Mouse (Mus musculus) heart, embryonic 11.5 days (tissue): ENCODE data around the gene Trip10. TPM values are rescaled to one million over a fixed set of nuclear protein-coding genes. Genes with fewer than 3 reads are reported as not detected.

ENCODE experiments used
- ATAC-seq: fragments of 200-750 bp; cut with Nextera tagmentation; replicated peaks from 2 replicates; pipeline ENCODE4 v1.8.0; 2017; ENCODE audit warnings: moderate library complexity; ENCODE audit not compliant: insufficient number of reproducible peaks, low FRiP score, low TSS enrichment
- H3K27ac ChIP-seq: fragments of 300-500 bp; sonication (generic); 2 replicates; pipeline ENCODE4 v1.5.1; 2014; ENCODE audit warnings: mild to moderate bottlenecking, low read depth, low read length
- H3K27me3 ChIP-seq: fragments of 300-500 bp; sonication (generic); 2 replicates; pipeline ENCODE4 v1.6.1; 2014; ENCODE audit warnings: mild to moderate bottlenecking, low read length, mixed read lengths; ENCODE audit not compliant: control insufficient read depth, insufficient read depth
- H3K36me3 ChIP-seq: fragments of 300-500 bp; sonication (generic); 2 replicates; pipeline ENCODE4 v1.6.1; 2014; ENCODE audit warnings: mild to moderate bottlenecking, low read length, moderate library complexity, mixed read lengths; ENCODE audit not compliant: control insufficient read depth, insufficient read depth
- H3K4me1 ChIP-seq: fragments of 300-500 bp; sonication (generic); 2 replicates; pipeline ENCODE4 v1.6.1; 2014; ENCODE audit warnings: low read length; ENCODE audit not compliant: control insufficient read depth, insufficient read depth
- H3K4me2 ChIP-seq: fragments of 300-500 bp; sonication (generic); 2 replicates; pipeline ENCODE4 v1.6.1; 2014; ENCODE audit warnings: mild to moderate bottlenecking, moderate library complexity
- H3K4me3 ChIP-seq: fragments of 300-500 bp; sonication (generic); 2 replicates; pipeline ENCODE4 v1.5.1; 2014; ENCODE audit warnings: low read depth, low read length
- H3K9ac ChIP-seq: fragments of 300-500 bp; sonication (generic); 2 replicates; pipeline ENCODE4 v1.6.1; 2014; ENCODE audit warnings: mild to moderate bottlenecking, low read depth, low read length, moderate library complexity
- H3K9me3 ChIP-seq: fragments of 300-500 bp; sonication (generic); replicated peaks from 2 replicates; pipeline ENCODE4 v1.6.1; 2016; ENCODE audit warnings: low read length; ENCODE audit not compliant: control insufficient read depth
- WGBS: fragments of 180-500 bp; shearing (Covaris S2); extraction: QIAGEN DNeasy Blood & Tissue Kit; methylation state at CpG from one replicate; pipeline ENCODE4 v1.1.7; 2014; ENCODE audit not compliant: insufficient replicate concordance; 5-methylcytosine and 5-hydroxymethylcytosine counted together
- polyA plus RNA-seq: library from polyadenylated mRNA; unstranded; fragments of >200 nt; fragmentation: Nextera tagmentation; extraction: Ambion mirVana; gene quantifications from 2 replicates; pipeline ENCODE4 v1.2.1, GENCODE M21; 2014

The Trip10 gene
- polyA plus RNA-seq, 1 experiment from 2014 or later: 35.1 TPM

GRCm38 (mm10) chr17:57264972-57265945, 16.0 kb downstream of the Trip10 start:
- H3K9me3 ChIP-seq: no peaks in the 10 kb centered on the region
- peaks cover 18% of the 10 kb centered on the region for H3K36me3 ChIP-seq
- peak overlapping the region; percentile 31 for H3K4me2 ChIP-seq
- WGBS: 21% methylated on average over 22 of the region's 22 CpGs
- 0 out of 2 replicates have a peak, but pooled peaks cover 3% of the 10 kb centered on the region for H3K4me1 ChIP-seq
- peak; percentile 47; the same call in 1 of the 2 replicates for ATAC-seq
- no peak overlapping the region for H3K9ac ChIP-seq
- H3K27me3 ChIP-seq: no peaks in the 10 kb centered on the region
- no peak overlapping the region for H3K4me3 ChIP-seq
- no peak overlapping the region for H3K27ac ChIP-seq

- no peak overlapping the region for H3K4me2 ChIP-seq
- H3K36me3 ChIP-seq: peaks cover 7% of the 10 kb centered on the region
- no peak for ATAC-seq
- no peak overlapping the region for H3K27ac ChIP-seq
- no peak overlapping the region for H3K4me3 ChIP-seq
- 0 out of 2 replicates have a peak, but pooled peaks cover 3% of the 10 kb centered on the region for H3K4me1 ChIP-seq
- 86% methylated on average over 6 of the region's 6 CpGs for WGBS
- H3K27me3 ChIP-seq: no peaks in the 10 kb centered on the region
- H3K9ac ChIP-seq: no peak overlapping the region
- H3K9me3 ChIP-seq: no peaks in the 10 kb centered on the region
These were observed 18.4 kb downstream of the Trip10 start for GRCm38 (mm10) chr17:57267556-57268126.

GRCm38 (mm10) chr17:57271301-57271700, 22.0 kb downstream of the Trip10 start:
- H3K4me1 ChIP-seq: peaks cover 12% of the 10 kb centered on the region
- ATAC-seq: no peak
- 58% methylated on average over 9 of the region's 9 CpGs for WGBS
- H3K9me3 ChIP-seq: no peaks in the 10 kb centered on the region
- H3K27ac ChIP-seq: no peak overlapping the region
- H3K9ac ChIP-seq: no peak overlapping the region
- no peaks in the 10 kb centered on the region for H3K36me3 ChIP-seq
- H3K4me3 ChIP-seq: no peak overlapping the region
- peaks cover 17% of the 10 kb centered on the region for H3K27me3 ChIP-seq
- no peak overlapping the region for H3K4me2 ChIP-seq

- 37% methylated on average over 7 of the region's 7 CpGs for WGBS
- no peaks in the 10 kb centered on the region for H3K9me3 ChIP-seq
- H3K27me3 ChIP-seq: peaks cover 25% of the 10 kb centered on the region
- no peak overlapping the region for H3K27ac ChIP-seq
- no peak overlapping the region for H3K4me2 ChIP-seq
- H3K9ac ChIP-seq: no peak overlapping the region
- no peak overlapping the region for H3K4me3 ChIP-seq
- H3K36me3 ChIP-seq: no peaks in the 10 kb centered on the region
- H3K4me1 ChIP-seq: peaks cover 12% of the 10 kb centered on the region
- ATAC-seq: no peak
These were observed 24.6 kb downstream of the Trip10 start for GRCm38 (mm10) chr17:57273846-57274245.

GRCm38 (mm10) chr17:57274686-57275085, 25.4 kb downstream of the Trip10 start:
- ATAC-seq: no peak
- Histone ChIP-seq H3K27ac (no peak overlapping the region), H3K4me2 (peak overlapping the region; percentile 82), H3K4me3 (peak overlapping the region; percentile 56), H3K27me3 (peaks cover 31% of the 10 kb centered on the region), H3K9ac (0 out of 2 replicates have a peak overlapping the region, but pooled peaks have one; percentile 52), H3K4me1 (peaks cover 12% of the 10 kb centered on the region), H3K9me3 (no peaks in the 10 kb centered on the region), H3K36me3 (no peaks in the 10 kb centered on the region)
- 5% methylated on average over 15 of the region's 15 CpGs for WGBS

- Histone ChIP-seq H3K9me3 (no peaks in the 10 kb centered on the region), H3K4me2 (peak overlapping the region; percentile 82), H3K4me1 (peaks cover 12% of the 10 kb centered on the region), H3K27me3 (peaks cover 31% of the 10 kb centered on the region), H3K4me3 (peak overlapping the region; percentile 56), H3K9ac (peak overlapping the region; percentile 52; the same call in 1 of the 2 replicates), H3K27ac (no peak overlapping the region), H3K36me3 (no peaks in the 10 kb centered on the region)
- ATAC-seq: peak; percentile 80
- under 1% methylated on average over 53 of the region's 53 CpGs for WGBS
These were observed 26.1 kb downstream of the Trip10 start for GRCm38 (mm10) chr17:57275111-57275996.

GRCm38 (mm10) chr17:57275997-57276351, 26.7 kb downstream of the Trip10 start:
- Histone ChIP-seq H3K27me3 (peaks cover 31% of the 10 kb centered on the region), H3K4me1 (peaks cover 12% of the 10 kb centered on the region), H3K36me3 (no peaks in the 10 kb centered on the region), H3K9ac (no peak overlapping the region), H3K27ac (no peak overlapping the region), H3K4me3 (peak overlapping the region; percentile 56), H3K4me2 (peak overlapping the region; percentile 82), H3K9me3 (no peaks in the 10 kb centered on the region)
- 3% methylated on average over 13 of the region's 13 CpGs for WGBS
- ATAC-seq: peak; percentile 50; the same call in 1 of the 2 replicates

- H3K4me3 ChIP-seq: peak overlapping the region; percentile 56
- peak overlapping the region; percentile 1; the same call in 1 of the 2 replicates for H3K9ac ChIP-seq
- no peaks in the 10 kb centered on the region for H3K36me3 ChIP-seq
- peaks cover 31% of the 10 kb centered on the region for H3K27me3 ChIP-seq
- 1% methylated on average over 20 of the region's 20 CpGs for WGBS
- H3K9me3 ChIP-seq: no peaks in the 10 kb centered on the region
- peaks cover 12% of the 10 kb centered on the region for H3K4me1 ChIP-seq
- H3K27ac ChIP-seq: no peak overlapping the region
- ATAC-seq: no peak
- H3K4me2 ChIP-seq: peak overlapping the region; percentile 82
These were observed 27.4 kb downstream of the Trip10 start for GRCm38 (mm10) chr17:57276634-57277121.
